Mouse (Mus musculus): Measurements from ENCODE around the gene Tacc3. TPM values are rescaled to one million over a fixed set of nuclear protein-coding genes. Genes with fewer than 3 reads are reported as not detected.

The Tacc3 gene
- polyA plus RNA-seq, 1 experiment from 2014 or later, result 171 TPM

DNA sequence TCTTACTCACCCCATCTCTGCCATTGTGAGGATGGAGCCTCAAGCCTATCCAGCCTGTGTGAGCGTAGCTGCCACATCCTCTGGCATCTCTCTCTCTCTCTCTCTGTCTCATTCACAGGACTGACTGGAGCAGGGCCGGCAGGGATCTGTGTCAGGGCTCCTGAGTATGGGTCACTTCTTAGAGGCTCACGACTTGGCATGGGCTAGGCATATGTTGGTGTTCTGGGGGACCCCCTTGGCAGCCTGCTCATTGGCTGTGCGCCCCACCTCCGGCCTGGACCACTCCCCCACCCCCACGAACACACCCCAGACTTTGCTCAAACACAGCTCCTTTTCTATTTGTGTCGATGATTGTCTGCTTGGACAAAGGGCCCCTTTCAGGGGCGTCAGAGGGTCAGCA is 46.1 kb downstream of the Tacc3 start:
- Histone ChIP-seq H3K27me3 (ENCODE audit: control insufficient read depth, insufficient read depth, low read length) (peaks cover 9% of the 10 kb centered on the region), H3K4me2 (no peak overlapping the region), H3K36me3 (ENCODE audit: control insufficient read depth, insufficient read depth, low read length) (no peaks in the 10 kb centered on the region), H3K4me1 (ENCODE audit: control insufficient read depth, insufficient read depth, low read length) (peaks cover 43% of the 10 kb centered on the region), H3K9ac (ENCODE audit: low read depth, low read length) (no peak overlapping the region), H3K9me3 (replicated peaks; ENCODE audit: control insufficient read depth, low read length) (no peaks in the 10 kb centered on the region), H3K4me3 (ENCODE audit: low read depth, low read length) (no peak overlapping the region), H3K27ac (ENCODE audit: low read depth, low read length) (no peak overlapping the region)
- WGBS (ENCODE audit: insufficient replicate concordance), result 62% methylated on average over 8 of the region's 8 CpGs
- ATAC-seq (replicated peaks; ENCODE audit: insufficient number of reproducible peaks, low FRiP score, low TSS enrichment), result no peak

DNA sequence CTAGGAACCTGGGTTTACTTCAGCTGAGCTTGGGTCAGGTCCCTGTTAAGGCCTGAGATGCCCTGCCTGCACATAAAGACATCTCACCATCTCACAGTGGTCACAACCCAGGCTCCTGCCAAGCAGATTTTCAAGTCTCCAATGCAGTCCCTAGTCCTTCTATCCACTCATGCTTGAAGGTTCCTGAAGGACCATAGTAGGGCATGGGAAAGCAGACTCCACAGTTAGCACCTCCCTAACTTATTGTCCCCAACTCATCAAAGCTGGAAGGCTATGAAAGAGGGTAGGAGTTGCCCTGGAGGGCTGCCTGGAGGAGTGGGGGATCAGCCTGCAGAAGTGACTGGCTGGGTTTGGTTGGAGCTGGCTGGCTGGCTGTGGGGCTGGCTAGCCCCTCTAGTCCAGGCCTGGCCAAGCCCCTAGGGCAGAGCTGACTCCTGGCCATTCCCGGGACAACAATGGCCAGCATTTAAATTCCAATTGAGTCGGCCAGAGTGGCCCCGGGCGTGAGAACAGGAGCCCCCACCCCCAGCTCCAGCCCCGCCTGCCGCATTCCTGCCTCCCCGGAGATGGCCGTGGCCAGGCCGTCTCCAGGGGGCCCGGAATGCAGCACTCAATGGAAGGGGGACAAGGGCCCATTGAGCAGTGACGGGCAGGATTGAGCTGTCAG is 47.1 kb downstream of the Tacc3 start:
- peaks cover 4% of the 10 kb centered on the region for H3K27me3 ChIP-seq (ENCODE audit: control insufficient read depth, insufficient read depth, low read length)
- peaks cover 37% of the 10 kb centered on the region for H3K4me1 ChIP-seq (ENCODE audit: control insufficient read depth, insufficient read depth, low read length)
- peak overlapping the region; percentile 22 for H3K4me2 ChIP-seq

DNA sequence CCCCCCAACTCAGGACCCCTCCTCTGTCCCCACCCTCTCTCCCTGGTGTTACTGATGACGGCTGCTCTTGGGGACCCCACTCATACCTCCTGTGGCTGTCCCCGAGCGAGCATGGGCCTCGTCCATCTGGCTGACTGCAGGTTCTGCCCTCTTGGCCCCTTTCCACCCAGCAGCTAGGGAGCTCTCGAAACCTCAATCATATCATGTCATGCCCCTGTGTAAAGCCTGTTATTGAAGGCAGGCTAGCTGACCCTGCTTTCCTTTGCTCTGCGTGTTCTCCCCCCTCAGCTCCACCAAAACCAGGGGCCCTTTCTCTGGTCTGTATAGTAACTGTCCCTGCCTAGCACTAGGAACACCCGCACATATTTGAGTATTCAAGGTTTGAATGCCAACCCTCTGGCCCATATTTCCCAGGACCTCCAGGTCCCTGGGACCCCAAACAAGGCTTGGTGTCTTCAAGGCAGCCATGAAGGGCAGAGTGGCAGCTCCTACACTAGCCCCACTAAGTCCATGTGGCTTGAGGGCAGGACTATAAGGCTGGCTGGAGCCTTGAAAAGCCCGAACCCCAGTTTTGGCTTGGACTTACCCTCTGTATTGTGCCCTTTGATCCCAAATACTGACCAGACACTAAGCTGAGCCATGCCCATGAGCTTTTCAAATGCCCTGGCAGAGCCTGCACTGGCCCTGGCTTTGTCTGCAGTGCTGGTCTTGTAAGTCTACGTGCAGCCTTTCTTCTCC is 47.9 kb downstream of the Tacc3 start:
- no peaks in the 10 kb centered on the region for H3K9me3 ChIP-seq (replicated peaks; ENCODE audit: control insufficient read depth, low read length)
- H3K4me2 ChIP-seq, result peak overlapping the region; percentile 22
- H3K27me3 ChIP-seq (ENCODE audit: control insufficient read depth, insufficient read depth, low read length), result no peaks in the 10 kb centered on the region; the same call in 1 of the 2 replicates
- H3K27ac ChIP-seq (ENCODE audit: low read depth, low read length), result peak overlapping the region; percentile 30; the same call in 1 of the 2 replicates
- no peaks in the 10 kb centered on the region for H3K36me3 ChIP-seq (ENCODE audit: control insufficient read depth, insufficient read depth, low read length)
- H3K4me3 ChIP-seq (ENCODE audit: low read depth, low read length), result no peak overlapping the region
- peak overlapping the region; percentile 49 for H3K9ac ChIP-seq (ENCODE audit: low read depth, low read length)
- 27% methylated on average over 9 of the region's 9 CpGs for WGBS (ENCODE audit: insufficient replicate concordance)
- peaks cover 30% of the 10 kb centered on the region for H3K4me1 ChIP-seq (ENCODE audit: control insufficient read depth, insufficient read depth, low read length)
- ATAC-seq (replicated peaks; ENCODE audit: insufficient number of reproducible peaks, low FRiP score, low TSS enrichment), result 0 out of 2 replicates have a peak, but pooled peaks have one; percentile 4

More for the DNA sequence above, 47.1 kb downstream of the Tacc3 start:
- 0 out of 2 replicates have a peak overlapping the region, but pooled peaks have one; percentile 10 for H3K27ac ChIP-seq (ENCODE audit: low read depth, low read length)
- peak overlapping the region; percentile 36; the same call in 1 of the 2 replicates for H3K9ac ChIP-seq (ENCODE audit: low read depth, low read length)
- 6% methylated on average over 11 of the region's 11 CpGs for WGBS (ENCODE audit: insufficient replicate concordance)
- no peak overlapping the region for H3K4me3 ChIP-seq (ENCODE audit: low read depth, low read length)
- no peaks in the 10 kb centered on the region for H3K9me3 ChIP-seq (replicated peaks; ENCODE audit: control insufficient read depth, low read length)
- H3K36me3 ChIP-seq (ENCODE audit: control insufficient read depth, insufficient read depth, low read length), result no peaks in the 10 kb centered on the region
- ATAC-seq (replicated peaks; ENCODE audit: insufficient number of reproducible peaks, low FRiP score, low TSS enrichment), result 0 out of 2 replicates have a peak, but pooled peaks have one; percentile 11

DNA sequence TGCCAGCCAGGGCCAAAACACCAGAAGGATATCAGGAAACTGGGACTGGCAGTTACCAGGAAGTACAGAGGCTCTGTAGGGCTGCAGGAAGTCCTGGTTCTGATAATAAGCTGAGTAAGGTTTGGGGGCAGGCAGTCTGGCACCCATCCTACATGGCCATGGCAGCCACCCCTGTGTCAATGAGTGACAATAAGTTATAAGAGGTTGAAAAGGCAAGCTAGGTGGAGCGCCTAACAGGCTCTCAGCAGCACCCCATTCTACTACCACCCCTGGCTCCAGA is 48.4 kb downstream of the Tacc3 start:
- H3K9me3 ChIP-seq (replicated peaks; ENCODE audit: control insufficient read depth, low read length), result no peaks in the 10 kb centered on the region
- no peak overlapping the region for H3K4me2 ChIP-seq
- H3K27me3 ChIP-seq (ENCODE audit: control insufficient read depth, insufficient read depth, low read length), result no peaks in the 10 kb centered on the region
- H3K9ac ChIP-seq (ENCODE audit: low read depth, low read length), result peak overlapping the region; percentile 49; the same call in 1 of the 2 replicates
- no peaks in the 10 kb centered on the region for H3K36me3 ChIP-seq (ENCODE audit: control insufficient read depth, insufficient read depth, low read length)
- H3K4me3 ChIP-seq (ENCODE audit: low read depth, low read length), result no peak overlapping the region
- H3K4me1 ChIP-seq (ENCODE audit: control insufficient read depth, insufficient read depth, low read length), result peaks cover 30% of the 10 kb centered on the region
- WGBS (ENCODE audit: insufficient replicate concordance), result 86% methylated on average over 1 of the region's 1 CpGs
- ATAC-seq (replicated peaks; ENCODE audit: insufficient number of reproducible peaks, low FRiP score, low TSS enrichment), result no peak
- H3K27ac ChIP-seq (ENCODE audit: low read depth, low read length), result peak overlapping the region; percentile 30; the same call in 1 of the 2 replicates

DNA sequence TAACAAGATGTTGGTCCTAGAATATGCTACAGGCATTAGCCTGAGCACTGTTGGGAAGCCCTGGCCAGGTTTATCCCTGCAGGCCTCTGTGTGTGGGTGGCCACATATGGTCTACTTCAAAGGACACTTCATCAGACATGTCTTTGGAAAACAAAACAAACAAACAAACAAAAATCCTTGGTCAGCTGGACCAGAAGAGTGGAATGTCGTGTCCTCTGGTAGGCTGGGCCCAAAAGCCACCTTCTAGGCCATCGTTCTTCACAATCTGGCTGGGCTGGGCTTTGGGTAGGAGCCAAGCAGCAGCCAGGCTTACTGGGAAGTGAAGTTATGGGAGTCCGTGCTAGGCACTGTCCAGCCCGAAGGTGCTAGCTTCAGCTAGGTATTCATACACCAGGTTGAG is 49.2 kb downstream of the Tacc3 start:
- no peak for ATAC-seq (replicated peaks; ENCODE audit: insufficient number of reproducible peaks, low FRiP score, low TSS enrichment)
- H3K9ac ChIP-seq (ENCODE audit: low read depth, low read length), result no peak overlapping the region
- no peak overlapping the region for H3K27ac ChIP-seq (ENCODE audit: low read depth, low read length)
- 46% methylated on average over 4 of the region's 4 CpGs for WGBS (ENCODE audit: insufficient replicate concordance)
- H3K27me3 ChIP-seq (ENCODE audit: control insufficient read depth, insufficient read depth, low read length), result no peaks in the 10 kb centered on the region
- H3K4me3 ChIP-seq (ENCODE audit: low read depth, low read length), result no peak overlapping the region
- no peak overlapping the region for H3K4me2 ChIP-seq
- H3K9me3 ChIP-seq (replicated peaks; ENCODE audit: control insufficient read depth, low read length), result no peaks in the 10 kb centered on the region
- H3K4me1 ChIP-seq (ENCODE audit: control insufficient read depth, insufficient read depth, low read length), result peaks cover 30% of the 10 kb centered on the region
- no peaks in the 10 kb centered on the region for H3K36me3 ChIP-seq (ENCODE audit: control insufficient read depth, insufficient read depth, low read length)

DNA sequence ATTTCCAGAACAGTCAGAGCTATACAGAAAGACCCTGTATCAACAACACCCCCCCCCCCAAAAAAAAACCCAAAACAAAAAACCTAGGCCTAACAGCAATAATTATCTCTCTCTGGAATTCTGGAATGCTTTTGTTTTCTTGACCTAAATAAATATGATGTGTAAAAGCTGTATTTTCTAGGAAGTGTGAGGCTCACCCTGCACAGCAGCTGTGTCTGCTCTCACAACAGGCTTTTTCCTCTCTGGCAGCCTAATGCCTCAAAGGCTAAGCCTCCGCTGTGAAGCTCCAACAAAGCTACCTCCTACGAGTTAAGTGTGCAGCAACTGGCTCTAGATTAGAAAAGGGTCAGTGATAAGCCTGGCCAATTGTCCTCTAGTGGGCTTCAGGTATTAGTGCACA is 51.1 kb downstream of the Tacc3 start:
- no peaks in the 10 kb centered on the region for H3K27me3 ChIP-seq (ENCODE audit: control insufficient read depth, insufficient read depth, low read length)
- no peak overlapping the region for H3K27ac ChIP-seq (ENCODE audit: low read depth, low read length)
- no peak overlapping the region for H3K4me3 ChIP-seq (ENCODE audit: low read depth, low read length)
- ATAC-seq (replicated peaks; ENCODE audit: insufficient number of reproducible peaks, low FRiP score, low TSS enrichment), result no peak
- H3K36me3 ChIP-seq (ENCODE audit: control insufficient read depth, insufficient read depth, low read length), result no peaks in the 10 kb centered on the region
- WGBS (ENCODE audit: insufficient replicate concordance), result 10% methylated on average over 2 of the region's 2 CpGs
- H3K9me3 ChIP-seq (replicated peaks; ENCODE audit: control insufficient read depth, low read length), result no peaks in the 10 kb centered on the region
- H3K4me1 ChIP-seq (ENCODE audit: control insufficient read depth, insufficient read depth, low read length), result peaks cover 31% of the 10 kb centered on the region
- no peak overlapping the region for H3K4me2 ChIP-seq
- H3K9ac ChIP-seq (ENCODE audit: low read depth, low read length), result no peak overlapping the region

DNA sequence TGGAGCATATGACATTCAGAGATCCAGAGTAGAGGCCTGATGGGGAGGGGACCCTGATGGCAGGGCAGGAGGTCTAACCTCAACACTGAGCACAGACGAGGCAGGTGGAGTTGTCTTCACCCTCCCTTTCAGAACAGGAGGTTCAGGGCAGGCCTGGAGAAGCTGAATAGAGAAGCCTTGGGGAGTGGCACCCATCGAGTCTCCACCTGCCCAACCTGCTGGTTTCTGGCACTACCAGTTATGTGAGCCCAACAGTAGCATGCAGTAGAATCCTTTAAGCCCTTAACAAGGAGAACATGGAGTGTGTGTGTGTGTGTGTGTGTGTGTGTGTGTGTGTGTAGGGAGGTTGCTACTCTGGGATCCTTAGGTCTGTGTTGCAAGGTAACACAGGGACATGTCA is 54.6 kb downstream of the Tacc3 start:
- no peak overlapping the region for H3K4me2 ChIP-seq
- H3K9ac ChIP-seq (ENCODE audit: low read depth, low read length), result no peak overlapping the region
- peaks cover 9% of the 10 kb centered on the region; the same call in 1 of the 2 replicates for H3K4me1 ChIP-seq (ENCODE audit: control insufficient read depth, insufficient read depth, low read length)
- no peak overlapping the region for H3K27ac ChIP-seq (ENCODE audit: low read depth, low read length)
- H3K4me3 ChIP-seq (ENCODE audit: low read depth, low read length), result no peak overlapping the region
- no peaks in the 10 kb centered on the region for H3K9me3 ChIP-seq (replicated peaks; ENCODE audit: control insufficient read depth, low read length)
- WGBS (ENCODE audit: insufficient replicate concordance), result 83% methylated on average over 2 of the region's 2 CpGs
- H3K36me3 ChIP-seq (ENCODE audit: control insufficient read depth, insufficient read depth, low read length), result no peaks in the 10 kb centered on the region
- ATAC-seq (replicated peaks; ENCODE audit: insufficient number of reproducible peaks, low FRiP score, low TSS enrichment), result no peak
- no peaks in the 10 kb centered on the region for H3K27me3 ChIP-seq (ENCODE audit: control insufficient read depth, insufficient read depth, low read length)

DNA sequence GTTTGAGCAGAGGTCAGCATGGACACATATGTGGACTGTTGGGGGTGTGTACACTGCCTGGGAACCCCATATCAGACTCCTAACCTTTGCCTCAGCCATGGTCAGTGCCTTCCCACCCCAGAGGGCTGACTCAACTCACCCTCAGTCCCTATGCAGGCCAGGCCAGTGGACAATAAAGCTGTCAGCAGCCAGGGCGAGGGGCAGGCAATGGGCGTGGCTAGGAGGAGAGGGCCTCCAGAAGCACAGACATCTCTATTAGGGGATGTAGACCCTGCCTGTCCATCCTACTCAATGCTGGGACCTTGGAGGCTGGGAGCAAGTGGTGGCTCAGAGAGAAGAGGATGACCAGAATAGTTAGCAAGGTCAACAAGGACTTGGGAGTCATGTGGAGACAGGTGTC is 57.3 kb downstream of the Tacc3 start:
- peaks cover 6% of the 10 kb centered on the region for H3K4me1 ChIP-seq (ENCODE audit: control insufficient read depth, insufficient read depth, low read length)
- no peaks in the 10 kb centered on the region for H3K27me3 ChIP-seq (ENCODE audit: control insufficient read depth, insufficient read depth, low read length)
- H3K9me3 ChIP-seq (replicated peaks; ENCODE audit: control insufficient read depth, low read length), result no peaks in the 10 kb centered on the region
- 50% methylated on average over 2 of the region's 2 CpGs for WGBS (ENCODE audit: insufficient replicate concordance)
- H3K9ac ChIP-seq (ENCODE audit: low read depth, low read length), result no peak overlapping the region
- ATAC-seq (replicated peaks; ENCODE audit: insufficient number of reproducible peaks, low FRiP score, low TSS enrichment), result no peak
- H3K4me2 ChIP-seq, result no peak overlapping the region
- H3K36me3 ChIP-seq (ENCODE audit: control insufficient read depth, insufficient read depth, low read length), result no peaks in the 10 kb centered on the region
- H3K4me3 ChIP-seq (ENCODE audit: low read depth, low read length), result no peak overlapping the region
- H3K27ac ChIP-seq (ENCODE audit: low read depth, low read length), result no peak overlapping the region

Measured in heart, embryonic 11.5 days (tissue).